Mouse (Mus musculus) intestine, embryonic 16.5 days (tissue): ENCODE measurements around the gene Cdc34. TPM values are rescaled to one million over a fixed set of nuclear protein-coding genes. Genes with fewer than 3 reads are reported as not detected.

ENCODE experiments used
- ATAC-seq: fragments of 200-750 bp; cut with Nextera tagmentation; 2 replicates; pipeline ENCODE4 v1.8.0; 2017; ENCODE audit warnings: moderate TSS enrichment, moderate library complexity
- H3K27ac ChIP-seq: fragments of 300-500 bp; sonication (generic); 2 replicates; pipeline ENCODE4 v1.5.1; 2014; ENCODE audit warnings: mild to moderate bottlenecking, low read length
- H3K27me3 ChIP-seq: fragments of 300-500 bp; sonication (generic); replicated peaks from 2 replicates; pipeline ENCODE4 v1.6.1; 2014; ENCODE audit warnings: low read length, control low read depth, mixed read lengths; ENCODE audit not compliant: control insufficient read depth, insufficient read depth
- H3K36me3 ChIP-seq: fragments of 300-500 bp; sonication (generic); 2 replicates; pipeline ENCODE4 v1.6.1; 2014; ENCODE audit warnings: low read length, control low read depth; ENCODE audit not compliant: control insufficient read depth, insufficient read depth
- H3K4me1 ChIP-seq: fragments of 300-500 bp; sonication (generic); 2 replicates; pipeline ENCODE4 v1.6.1; 2014; ENCODE audit warnings: low read length, control low read depth, mixed read lengths; ENCODE audit not compliant: control insufficient read depth, insufficient read depth
- H3K4me2 ChIP-seq: fragments of 300-500 bp; sonication (generic); 2 replicates; pipeline ENCODE4 v1.6.1; 2014; ENCODE audit warnings: low read depth, low read length, control low read depth
- H3K4me3 ChIP-seq: fragments of 300-500 bp; sonication (generic); 2 replicates; pipeline ENCODE4 v1.5.1; 2014; ENCODE audit warnings: mild to moderate bottlenecking, low read length
- H3K9ac ChIP-seq: fragments of 300-500 bp; sonication (generic); 2 replicates; pipeline ENCODE4 v1.6.1; 2014; ENCODE audit warnings: low read depth, low read length
- H3K9me3 ChIP-seq: fragments of 300-500 bp; sonication (generic); 2 replicates; pipeline ENCODE4 v1.6.1; 2016; ENCODE audit warnings: low read length, control low read depth; ENCODE audit not compliant: control insufficient read depth
- WGBS: fragments of 180-500 bp; shearing (Covaris S2); extraction: QIAGEN DNeasy Blood & Tissue Kit; methylation state at CpG from one replicate; pipeline ENCODE4 v1.1.7; 2014; 5-methylcytosine and 5-hydroxymethylcytosine counted together
- polyA plus RNA-seq: library from polyadenylated mRNA; unstranded; fragments of >200 nt; fragmentation: Nextera tagmentation; extraction: Ambion mirVana; gene quantifications from 2 replicates; pipeline ENCODE4 v1.2.1, GENCODE M21; 2015

The Cdc34 gene
- polyA plus RNA-seq, 1 experiment from 2014 or later: 128 TPM

- H3K27me3 ChIP-seq: no peaks in the 10 kb centered on the region
- peaks cover 12% of the 10 kb centered on the region for H3K4me1 ChIP-seq
- WGBS: 0% methylated on average over 47 of the region's 47 CpGs
- peak overlapping the region; percentile 92 for H3K27ac ChIP-seq
- H3K4me3 ChIP-seq: peak overlapping the region; percentile 93
- H3K4me2 ChIP-seq: peak overlapping the region; percentile 91
- H3K9ac ChIP-seq: peak overlapping the region; percentile 90
- H3K36me3 ChIP-seq: no peaks in the 10 kb centered on the region
- ATAC-seq: peak; percentile 68
- H3K9me3 ChIP-seq: no peaks in the 10 kb centered on the region
Observed at GRCm38 (mm10) chr10:79669576-79670057, 12.4 kb upstream of the Cdc34 start.

- H3K4me2 ChIP-seq: peak overlapping the region; percentile 91
Observed at GRCm38 (mm10) chr10:79670071-79670888, 11.7 kb upstream of the Cdc34 start.

DNA sequence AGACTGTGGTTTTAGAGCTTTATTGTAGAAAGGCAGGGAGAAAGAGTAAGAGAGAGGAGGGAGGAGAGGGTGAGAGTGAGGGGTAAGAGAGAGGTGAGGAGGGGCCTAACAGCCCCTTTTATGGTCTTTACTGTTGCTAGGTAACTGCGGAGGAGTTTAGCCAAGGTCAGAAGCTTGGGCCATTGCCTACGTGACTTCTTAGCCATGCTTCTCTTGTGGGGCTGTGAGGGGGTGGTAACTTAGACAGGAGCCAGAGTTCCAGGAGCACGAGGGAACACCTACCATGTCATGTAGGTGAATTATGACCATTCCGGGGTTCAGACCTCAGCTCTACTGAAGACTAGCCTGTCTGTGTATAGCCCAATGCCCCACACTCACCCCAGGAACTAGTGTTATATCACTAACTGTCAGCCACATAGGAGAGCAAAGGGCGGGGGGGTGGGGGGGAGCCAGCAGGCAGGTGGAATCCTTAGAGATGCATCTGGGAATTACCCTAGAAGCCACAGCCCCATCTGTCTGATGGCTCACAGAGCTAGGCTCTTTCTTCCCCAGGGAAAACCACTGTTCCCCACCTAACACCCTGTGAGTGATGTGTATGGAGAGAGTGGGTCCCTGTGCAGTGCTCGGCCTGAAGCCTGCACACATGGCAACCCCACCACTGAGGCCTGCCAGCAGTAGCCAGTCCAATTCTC is 10.5 kb upstream of the Cdc34 start:
- H3K4me2 ChIP-seq: peak overlapping the region; percentile 91; the same call in 1 of the 2 replicates
- H3K4me1 ChIP-seq: peaks cover 12% of the 10 kb centered on the region
- no peak for ATAC-seq
- H3K27me3 ChIP-seq: no peaks in the 10 kb centered on the region
- no peak overlapping the region; the same call in 1 of the 2 replicates for H3K9ac ChIP-seq
- H3K36me3 ChIP-seq: no peaks in the 10 kb centered on the region
- 45% methylated on average over 6 of the region's 6 CpGs for WGBS
- no peak overlapping the region for H3K27ac ChIP-seq
- H3K4me3 ChIP-seq: no peak overlapping the region
- H3K9me3 ChIP-seq: no peaks in the 10 kb centered on the region

More at GRCm38 (mm10) chr10:79670071-79670888, 11.7 kb upstream of the Cdc34 start:
- Histone ChIP-seq H3K9me3 (no peaks in the 10 kb centered on the region), H3K4me1 (peaks cover 12% of the 10 kb centered on the region), H3K36me3 (no peaks in the 10 kb centered on the region), H3K27me3 (no peaks in the 10 kb centered on the region), H3K4me3 (peak overlapping the region; percentile 93), H3K9ac (peak overlapping the region; percentile 90), H3K27ac (peak overlapping the region; percentile 92)
- WGBS: 31% methylated on average over 15 of the region's 15 CpGs
- ATAC-seq: peak; percentile 35

DNA sequence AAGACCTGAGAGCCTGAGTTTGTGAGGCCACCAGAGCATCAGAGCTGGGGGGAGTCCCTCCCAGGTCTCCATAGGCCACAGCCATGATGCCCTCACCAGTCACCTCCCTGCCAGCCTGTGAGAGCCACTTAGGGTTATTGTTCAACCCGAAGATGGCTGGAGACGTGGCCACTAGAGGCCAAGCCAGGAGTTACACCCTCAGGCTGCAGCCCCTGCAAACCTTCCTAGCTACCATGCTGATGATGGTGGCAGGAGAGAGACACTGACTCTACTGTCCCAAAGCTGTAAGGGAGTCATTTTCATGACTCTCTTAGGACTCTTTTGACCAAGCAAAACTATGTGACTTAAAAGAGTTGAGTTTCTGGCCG is 9.9 kb upstream of the Cdc34 start:
- Histone ChIP-seq H3K36me3 (no peaks in the 10 kb centered on the region), H3K9me3 (no peaks in the 10 kb centered on the region), H3K27me3 (no peaks in the 10 kb centered on the region), H3K4me2 (no peak overlapping the region), H3K4me3 (no peak overlapping the region), H3K27ac (no peak overlapping the region), H3K4me1 (peaks cover 12% of the 10 kb centered on the region), H3K9ac (no peak overlapping the region)
- ATAC-seq: no peak
- WGBS: 52% methylated on average over 3 of the region's 3 CpGs

DNA sequence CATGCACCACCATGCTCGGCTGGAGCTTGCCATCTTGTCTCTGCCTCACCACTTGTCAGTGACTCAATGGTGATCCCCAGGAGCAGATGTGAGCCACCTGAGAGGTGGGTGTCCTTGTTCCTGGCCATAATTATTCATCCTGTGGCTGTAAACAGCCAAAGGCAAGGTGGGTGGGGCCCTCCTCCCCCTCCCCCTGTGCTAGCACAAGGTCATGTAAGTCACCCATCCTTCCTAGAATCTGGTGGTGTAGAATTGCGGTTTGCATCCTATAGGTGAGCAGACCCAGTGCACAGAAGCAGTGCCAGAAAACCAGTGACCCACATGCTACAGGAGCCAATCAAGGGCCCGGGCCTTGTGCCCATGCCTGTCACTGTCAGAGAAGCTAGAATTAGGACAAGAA is 8.9 kb upstream of the Cdc34 start:
- Histone ChIP-seq H3K4me1 (peaks cover 12% of the 10 kb centered on the region), H3K27ac (no peak overlapping the region), H3K9me3 (no peaks in the 10 kb centered on the region), H3K9ac (no peak overlapping the region), H3K36me3 (no peaks in the 10 kb centered on the region), H3K4me2 (no peak overlapping the region), H3K27me3 (no peaks in the 10 kb centered on the region), H3K4me3 (no peak overlapping the region)
- WGBS: 88% methylated on average over 3 of the region's 3 CpGs
- no peak for ATAC-seq

- Histone ChIP-seq H3K27ac (no peak overlapping the region), H3K27me3 (no peaks in the 10 kb centered on the region), H3K4me3 (no peak overlapping the region), H3K4me2 (no peak overlapping the region), H3K4me1 (peaks cover 8% of the 10 kb centered on the region), H3K9me3 (no peaks in the 10 kb centered on the region), H3K36me3 (no peaks in the 10 kb centered on the region), H3K9ac (no peak overlapping the region)
- WGBS: 59% methylated on average over 44 of the region's 44 CpGs
- no peak for ATAC-seq
Observed at GRCm38 (mm10) chr10:79675346-79676035, 6.5 kb upstream of the Cdc34 start.

- Histone ChIP-seq H3K9ac (peak overlapping the region; percentile 64), H3K36me3 (peaks cover 12% of the 10 kb centered on the region; the same call in 1 of the 2 replicates), H3K4me3 (peak overlapping the region; percentile 88), H3K27ac (peak overlapping the region; percentile 75), H3K27me3 (no peaks in the 10 kb centered on the region), H3K4me1 (peaks cover 24% of the 10 kb centered on the region), H3K4me2 (peak overlapping the region; percentile 67), H3K9me3 (no peaks in the 10 kb centered on the region)
- peak; percentile 36 for ATAC-seq
- WGBS: 27% methylated on average over 11 of the region's 11 CpGs
Observed at GRCm38 (mm10) chr10:79680606-79681495, 1.1 kb upstream of the Cdc34 start.

DNA sequence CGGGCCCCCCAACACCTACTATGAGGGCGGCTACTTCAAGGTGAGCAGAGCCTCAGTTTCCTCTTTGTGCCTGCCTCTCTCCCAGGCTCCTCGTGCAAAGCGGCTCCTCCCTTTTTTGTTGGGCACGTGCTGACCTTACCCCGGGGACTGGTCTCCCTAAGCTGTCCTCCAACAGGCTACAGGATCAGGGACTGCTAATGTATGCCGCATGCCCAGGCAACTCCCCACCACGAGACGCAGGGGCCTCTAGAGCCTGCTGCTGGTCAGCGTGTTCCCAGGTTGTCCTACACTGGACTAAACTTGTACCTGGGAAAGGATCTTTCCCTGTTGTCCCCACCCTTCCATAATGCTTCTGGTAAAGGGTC is 538 bp downstream of the Cdc34 start:
- 2% methylated on average over 10 of the region's 10 CpGs for whole genome bisulfite sequencing
- H3K4me2 ChIP-seq: peak overlapping the region; percentile 70
- H3K4me1 ChIP-seq: peaks cover 24% of the 10 kb centered on the region
- ATAC-seq: peak; percentile 2; the same call in 1 of the 2 replicates
- H3K27ac ChIP-seq: peak overlapping the region; percentile 86
- peaks cover 23% of the 10 kb centered on the region for H3K36me3 ChIP-seq
- peak overlapping the region; percentile 88 for H3K4me3 ChIP-seq
- no peaks in the 10 kb centered on the region for H3K27me3 ChIP-seq
- H3K9ac ChIP-seq: peak overlapping the region; percentile 87
- no peaks in the 10 kb centered on the region for H3K9me3 ChIP-seq
